Mouse (Mus musculus) myocyte (in vitro differentiated cells): Measurements from ENCODE around the gene Olfr1185-ps1.
"Not testable (repeated sequence)": the region's sequence is repeated elsewhere in the genome, so short reads cannot be mapped to it uniquely, and the experiment has no call there.

ENCODE experiments used
- CEBPB ChIP-seq: IDR thresholded peaks from 2 replicates; pipeline ENCODE4 v1.6.1; 2011; ENCODE audit warnings: mild to moderate bottlenecking, moderate library complexity; ENCODE audit not compliant: poor library complexity, insufficient read depth, severe bottlenecking
- MAX ChIP-seq: IDR thresholded peaks from one replicate; pipeline ENCODE4 v1.6.1; 2011; ENCODE audit warnings: low read depth, mild to moderate bottlenecking, control low read depth
- MYOG ChIP-seq, 3 experiments: IDR thresholded peaks; one replicate each; pipeline ENCODE4 v1.6.1; 2011; ENCODE audit warnings: control low read depth in 2 of 3, low read depth in 2 of 3, mild to moderate bottlenecking in 2 of 3; ENCODE audit not compliant: insufficient read length in 2 of 3, control insufficient read depth in 1 of 3, insufficient read depth in 1 of 3
- POLR2A ChIP-seq: IDR thresholded peaks from one replicate; pipeline ENCODE4 v1.6.1; 2011; ENCODE audit warnings: low read depth, mild to moderate bottlenecking, control low read depth, moderate library complexity; ENCODE audit not compliant: insufficient read length
- POLR2AphosphoS2 ChIP-seq: IDR thresholded peaks from one replicate; pipeline ENCODE4 v1.6.1; 2011; ENCODE audit warnings: low read depth, control low read depth; ENCODE audit not compliant: insufficient read length
- SRF ChIP-seq: IDR thresholded peaks from one replicate; pipeline ENCODE4 v1.6.1; 2011; ENCODE audit warnings: low read depth; ENCODE audit not compliant: control insufficient read depth, insufficient read length
- TCF12 ChIP-seq: IDR thresholded peaks from one replicate; pipeline ENCODE4 v1.6.1; 2011; ENCODE audit warnings: mild to moderate bottlenecking, control low read depth; ENCODE audit not compliant: poor library complexity, insufficient read depth, severe bottlenecking
- TCF3 ChIP-seq: IDR thresholded peaks from one replicate; pipeline ENCODE4 v1.6.1; 2011; ENCODE audit warnings: low read depth, control low read depth; ENCODE audit not compliant: insufficient read length
- USF1 ChIP-seq: IDR thresholded peaks from one replicate; pipeline ENCODE4 v1.6.1; 2011; ENCODE audit warnings: low read depth, mild to moderate bottlenecking, control low read depth, moderate library complexity

- not testable (repeated sequence) for TF ChIP-seq POLR2A; TCF12; POLR2AphosphoS2; USF1; MAX; SRF; MYOG (IDR thresholded peaks at IDR 0.05; ENCODE audit: control insufficient read depth in 1 of 3, insufficient read depth in 1 of 3, insufficient read length in 2 of 3, low read depth in 2 of 3); TCF3; CEBPB
These were observed 38.6 kb upstream of the Olfr1185-ps1 start, which contains the start of gene Olfr1183 for GRCm38 (mm10) chr2:88454567-88454966.
